Mouse (Mus musculus): Measurements from ENCODE around the gene Cdkn1a.

DNA sequence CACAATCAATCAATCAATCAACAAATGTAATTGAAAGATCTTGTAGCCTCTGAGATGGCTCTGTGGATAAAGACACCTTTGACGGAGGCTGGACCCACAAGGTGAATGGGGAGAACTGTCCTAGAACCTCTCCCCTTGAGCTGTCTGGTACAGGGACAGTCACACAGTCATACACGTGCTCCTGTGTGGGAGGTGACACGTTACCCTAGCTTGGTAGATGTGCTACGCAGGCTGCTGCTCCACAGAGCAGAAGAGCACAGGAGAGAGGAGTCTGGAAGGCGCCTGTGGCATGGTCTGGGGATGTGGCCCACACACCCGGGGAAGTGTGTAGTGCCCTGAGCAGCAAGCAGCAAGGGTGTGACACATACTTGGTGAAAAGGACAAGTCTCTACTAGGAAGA, 36.3 kb upstream of the Cdkn1a start:
- TF ChIP-seq CTCF (IDR thresholded peaks at IDR 0.05) (no peak), POLR2A (IDR thresholded peaks at IDR 0.05; ENCODE audit: insufficient read depth, low read depth, low read length) (no peak), EP300 (IDR thresholded peaks at IDR 0.05; ENCODE audit: insufficient read depth, low read depth, low read length) (no peak)
